Mouse (Mus musculus) ES-Bruce4 (cell line): ENCODE results near the gene Slc25a40. TPM values are rescaled to one million over a fixed set of nuclear protein-coding genes. Genes with fewer than 3 reads are reported as not detected.

Experiments
- H3K27ac ChIP-seq: 2 replicates; pipeline ENCODE4 v1.5.1; 2012; ENCODE audit warnings: low read length, inconsistent platforms; ENCODE audit not compliant: insufficient read depth
- H3K27me3 ChIP-seq: 2 replicates; pipeline ENCODE4 v1.6.1; 2012; ENCODE audit warnings: mild to moderate bottlenecking, low read length, inconsistent platforms; ENCODE audit not compliant: control insufficient read depth, poor library complexity, insufficient read depth, severe bottlenecking
- H3K36me3 ChIP-seq: 2 replicates; pipeline ENCODE4 v1.6.1; 2012; ENCODE audit warnings: inconsistent platforms, mild to moderate bottlenecking, low read length, moderate library complexity; ENCODE audit not compliant: control insufficient read depth, poor library complexity, insufficient read depth, severe bottlenecking
- H3K4me1 ChIP-seq: one replicate; pipeline ENCODE4 v1.8.1; 2011; ENCODE audit warnings: low read length; ENCODE audit not compliant: control insufficient read depth, insufficient read depth
- H3K4me3 ChIP-seq: 2 replicates; pipeline ENCODE4 v1.5.1; 2011; ENCODE audit warnings: low read depth, mild to moderate bottlenecking, low read length
- H3K9ac ChIP-seq: 2 replicates; pipeline ENCODE4 v1.6.1; 2012; ENCODE audit warnings: low read depth, mild to moderate bottlenecking, inconsistent platforms; ENCODE audit not compliant: poor library complexity, severe bottlenecking
- H3K9me3 ChIP-seq: replicated peaks from 2 replicates; pipeline ENCODE4 v1.6.1; 2012; ENCODE audit warnings: mild to moderate bottlenecking, low read length, inconsistent platforms; ENCODE audit not compliant: control insufficient read depth, poor library complexity, insufficient read depth, severe bottlenecking
- CTCF ChIP-seq: IDR thresholded peaks from one replicate; pipeline ENCODE4 v1.8.1; 2011; ENCODE audit warnings: low read depth, low read length
- EP300 ChIP-seq: IDR thresholded peaks from 2 replicates; pipeline ENCODE4 v1.6.1; 2011; ENCODE audit warnings: low read depth, low read length; ENCODE audit not compliant: insufficient read depth
- POLR2A ChIP-seq: IDR thresholded peaks from one replicate; pipeline ENCODE4 v1.8.1; 2011; ENCODE audit warnings: low read length; ENCODE audit not compliant: insufficient read depth
- polyA plus RNA-seq: library from polyadenylated mRNA; stranded (reverse); fragments of >200 nt; gene quantifications from 2 replicates; pipeline ENCODE4 v1.2.4, GENCODE M21; 2011; ENCODE audit warnings: low read depth; ENCODE audit not compliant: missing spikeins, insufficient read depth, insufficient read length

The Slc25a40 gene
- polyA plus RNA-seq, 1 experiment = 77.4 TPM

DNA sequence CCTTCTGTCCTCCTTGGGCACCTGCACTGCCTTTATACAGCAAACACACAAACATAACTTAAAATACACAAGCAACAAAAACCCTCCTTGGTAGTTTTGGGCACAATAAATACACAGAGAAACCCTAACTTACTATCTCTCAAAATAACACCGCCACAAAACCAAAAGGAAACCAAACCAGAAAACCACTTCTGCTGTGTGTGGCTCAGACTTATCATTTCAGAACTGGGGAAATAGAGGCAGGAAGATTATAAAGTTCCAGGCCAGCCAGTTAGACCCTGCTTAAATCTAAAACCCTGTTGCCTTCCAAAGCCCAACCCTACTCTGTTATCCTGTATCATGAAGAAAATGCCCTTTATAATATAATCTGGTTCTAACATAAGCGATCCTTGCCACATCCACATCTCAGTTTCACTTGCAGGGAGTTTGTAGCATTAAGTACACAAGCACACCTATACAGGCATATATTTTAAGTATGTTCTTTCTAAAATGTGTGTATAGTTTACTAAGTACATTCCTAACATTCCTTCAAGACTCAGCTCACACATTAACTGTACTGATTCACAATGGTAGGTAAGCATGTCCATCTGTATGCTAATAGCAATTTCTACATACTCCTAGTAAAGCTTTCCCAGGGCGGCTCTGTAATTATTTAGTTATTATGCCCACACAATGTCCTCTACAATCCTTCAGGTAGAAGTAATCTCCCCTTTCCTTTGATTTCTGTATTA is 5.8 kb upstream of the Slc25a40 start:
- Histone ChIP-seq H3K4me1 (no peaks in the 10 kb centered on the region), H3K27me3 (no peaks in the 10 kb centered on the region), H3K9me3 (no peaks in the 10 kb centered on the region), H3K27ac (no peak overlapping the region), H3K9ac (no peak overlapping the region), H3K36me3 (peaks cover 79% of the 10 kb centered on the region), H3K4me3 (no peak overlapping the region)
- TF ChIP-seq EP300 (no peak), CTCF (no peak), POLR2A (no peak)

DNA sequence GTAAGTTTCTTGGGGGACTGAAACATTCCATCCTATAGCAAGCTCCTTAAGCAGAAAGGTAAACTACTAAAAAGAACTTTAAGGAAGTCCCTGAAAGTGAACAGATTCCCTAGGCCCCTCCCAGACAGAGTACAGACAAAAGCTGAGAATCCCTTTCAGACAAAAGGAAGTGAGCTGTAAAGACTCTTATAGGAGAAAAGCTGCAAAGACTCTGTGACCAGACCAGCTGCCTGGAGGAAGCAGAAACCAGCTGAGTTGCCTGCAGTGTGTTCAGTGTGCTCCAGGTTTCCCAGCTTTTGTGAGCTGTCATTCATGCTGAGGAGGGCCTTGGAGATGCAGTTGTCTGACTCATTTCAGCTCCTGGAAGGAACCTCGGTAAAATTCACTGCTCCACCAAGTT is 5.2 kb upstream of the Slc25a40 start:
- TF ChIP-seq POLR2A (no peak), CTCF (no peak), EP300 (no peak)
- no peaks in the 10 kb centered on the region for H3K9me3 ChIP-seq
- no peak overlapping the region for H3K4me3 ChIP-seq
- no peaks in the 10 kb centered on the region for H3K4me1 ChIP-seq
- no peak overlapping the region for H3K9ac ChIP-seq
- H3K27me3 ChIP-seq = no peaks in the 10 kb centered on the region
- no peak overlapping the region; the same call in 1 of the 2 replicates for H3K27ac ChIP-seq
- peaks cover 76% of the 10 kb centered on the region for H3K36me3 ChIP-seq

DNA sequence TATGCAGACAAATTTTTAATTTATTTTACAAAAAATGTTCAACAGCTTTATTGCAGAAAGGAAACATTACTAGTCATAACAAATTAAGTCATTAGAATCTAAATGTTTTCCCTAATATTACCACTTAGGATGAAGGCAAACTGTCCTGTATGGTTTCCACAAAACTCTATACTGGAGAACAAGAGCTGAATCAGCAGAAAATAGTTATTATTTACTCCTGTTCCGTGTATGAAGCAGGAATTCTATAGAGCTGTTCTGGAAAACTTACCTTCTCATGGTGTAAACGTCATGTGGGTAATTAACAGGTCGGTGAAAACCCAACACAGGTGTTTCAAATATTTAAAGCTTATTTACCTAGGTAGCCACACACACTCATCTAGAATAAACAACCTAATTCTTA is 1.2 kb upstream of the Slc25a40 start:
- peaks cover 48% of the 10 kb centered on the region for H3K36me3 ChIP-seq
- H3K9ac ChIP-seq = peak overlapping the region; percentile 99
- no peaks in the 10 kb centered on the region for H3K9me3 ChIP-seq
- peak overlapping the region; percentile 100; the same call in 1 of the 2 replicates for H3K4me3 ChIP-seq
- H3K27ac ChIP-seq = no peak overlapping the region
- no peaks in the 10 kb centered on the region for H3K27me3 ChIP-seq
- H3K4me1 ChIP-seq = peaks cover 1% of the 10 kb centered on the region
- no peak for TF ChIP-seq POLR2A

- Histone ChIP-seq H3K27me3 (no peaks in the 10 kb centered on the region), H3K36me3 (peaks cover 36% of the 10 kb centered on the region), H3K4me3 (peak overlapping the region; percentile 90), H3K9ac (peak overlapping the region; percentile 99), H3K4me1 (peaks cover 1% of the 10 kb centered on the region), H3K27ac (peak overlapping the region; percentile 86), H3K9me3 (no peaks in the 10 kb centered on the region)
- TF ChIP-seq CTCF = no peak
- 0 out of 2 replicates have a peak, but pooled peaks have one; percentile 1 for TF ChIP-seq EP300
Measured at GRCm38 (mm10) chr5:8422932-8423928, 580 bp downstream of the Slc25a40 start.

- Histone ChIP-seq H3K27ac (peak overlapping the region; percentile 86), H3K36me3 (peaks cover 30% of the 10 kb centered on the region), H3K9ac (peak overlapping the region; percentile 99), H3K27me3 (no peaks in the 10 kb centered on the region), H3K4me3 (peak overlapping the region; percentile 90), H3K9me3 (no peaks in the 10 kb centered on the region), H3K4me1 (peaks cover 1% of the 10 kb centered on the region)
- TF ChIP-seq POLR2A (no peak), CTCF (no peak), EP300 (peak; percentile 74)
Measured at GRCm38 (mm10) chr5:8424116-8424515, 1.5 kb downstream of the Slc25a40 start.

DNA sequence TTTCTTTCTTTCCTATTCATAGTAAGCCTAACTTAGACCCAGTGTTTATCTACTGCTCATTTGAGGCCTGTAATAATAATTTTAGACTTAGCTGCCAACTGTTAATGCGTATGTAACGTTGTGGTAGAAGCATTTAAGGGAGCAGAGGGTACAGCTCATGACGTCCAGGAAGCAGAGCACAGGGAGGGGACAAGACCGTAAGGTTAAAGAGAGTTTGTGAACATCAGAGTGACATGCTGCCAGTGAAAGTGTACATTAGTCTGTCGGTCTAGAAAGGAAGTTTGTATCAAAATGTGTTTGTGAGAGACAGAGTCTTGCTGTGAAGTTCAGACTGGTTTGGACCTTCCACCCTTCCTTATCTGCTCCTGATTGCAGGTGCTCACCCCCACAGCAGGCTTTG is 3.2 kb downstream of the Slc25a40 start:
- H3K4me3 ChIP-seq = peak overlapping the region; percentile 23
- peak overlapping the region; percentile 30 for H3K27ac ChIP-seq
- no peak for TF ChIP-seq CTCF
- no peak for TF ChIP-seq POLR2A
- TF ChIP-seq EP300 = no peak
- H3K9me3 ChIP-seq = no peaks in the 10 kb centered on the region
- peaks cover 1% of the 10 kb centered on the region for H3K4me1 ChIP-seq
- H3K27me3 ChIP-seq = no peaks in the 10 kb centered on the region
- peak overlapping the region; percentile 62 for H3K9ac ChIP-seq
- peaks cover 22% of the 10 kb centered on the region for H3K36me3 ChIP-seq
